Comparison of ENCODE assay signal across 8 mouse cellular contexts in genomic region chr1:171360656-171361055, GRCm38 (mm10). TPM values are rescaled to one million over a fixed set of nuclear protein-coding genes. Genes with fewer than 3 reads are reported as not detected.
DNase-seq lines count a peak whose midpoint lies in the region; ATAC-seq and TF ChIP-seq lines count a peak whose summit lies in the region.

TSS of gene Klhdc9 (minus strand) at chr1:171360798.

- peak; percentile 82 for TF ChIP-seq POLR2A in cortical plate, adult 2 months (IDR thresholded peaks at IDR 0.05; ENCODE audit: extremely low read depth, insufficient read depth, low read length)

- no peaks in the 10 kb centered on the region for H3K27me3 ChIP-seq in hindbrain, embryonic 16.5 days (replicated peaks; ENCODE audit: control insufficient read depth, insufficient read depth, low read length)

- H3K9me3 ChIP-seq in hindbrain, embryonic 16.5 days (ENCODE audit: control insufficient read depth, low read length) = no peaks in the 10 kb centered on the region

- intact Hi-C loops in gastrocnemius, adult 2 months (cut with DNase I) = loop anchor here (5.0 to 10.0 kb wide), 3 partner anchors 52 to 204 kb away; partner anchors contain the start of gene Usf1

- TF ChIP-seq CTCF in cortical plate, adult 2 months (IDR thresholded peaks at IDR 0.05; ENCODE audit: extremely low read depth, insufficient read depth, low read length) = no peak
- no peak for TF ChIP-seq CTCF in gastrocnemius, adult 2 months (IDR thresholded peaks at IDR 0.05)

- DNase-seq in adrenal gland, adult 18-20 months (ENCODE audit: low spot score in 2 of 2) = peak; percentile 53 to 64
- DNase-seq in gastrocnemius, adult 2 months = peak; percentile 86
- DNase-seq in left cerebral cortex, adult 11 months (ENCODE audit: low spot score) = peak; percentile 89
- peak; percentile 85 for DNase-seq in lung, postnatal 25 days (ENCODE audit: low spot score)
- peak; percentile 54 for DNase-seq in retina, adult 2 months (ENCODE audit: low read depth, low spot score)
- peak; percentile 91 for DNase-seq in thymus, postnatal 14 days

- under 1% methylated on average over 21 of the region's 21 CpGs for WGBS in hindbrain, embryonic 16.5 days

- peaks cover 9% of the 10 kb centered on the region for H3K36me3 ChIP-seq in hindbrain, embryonic 16.5 days (ENCODE audit: control insufficient read depth, insufficient read depth, low read length)

- peak; percentile 95 for ATAC-seq in hindbrain, embryonic 16.5 days

- H3K27ac ChIP-seq in cortical plate, adult 2 months (ENCODE audit: insufficient read depth, low read length) = peak within 1 kb of the TSS; percentile 80
- H3K27ac ChIP-seq in gastrocnemius, adult 2 months = peak within 1 kb of the TSS; percentile 77
- H3K27ac ChIP-seq in hindbrain, embryonic 16.5 days (ENCODE audit: low read depth, low read length) = peak within 1 kb of the TSS; percentile 78

- peak within 1 kb of the TSS; percentile 71 for H3K4me2 ChIP-seq in hindbrain, embryonic 16.5 days (ENCODE audit: low read length)

- peak within 1 kb of the TSS; percentile 61 for H3K4me3 ChIP-seq in cortical plate, adult 2 months (ENCODE audit: insufficient read depth, low read length)
- peak within 1 kb of the TSS; percentile 72 for H3K4me3 ChIP-seq in gastrocnemius, adult 2 months
- peak within 1 kb of the TSS; percentile 50 for H3K4me3 ChIP-seq in hindbrain, embryonic 16.5 days (ENCODE audit: low read length)

- peak within 1 kb of the TSS; percentile 72 for H3K9ac ChIP-seq in hindbrain, embryonic 16.5 days (ENCODE audit: low read depth, low read length)

- H3K4me1 ChIP-seq in cortical plate, adult 2 months (ENCODE audit: control insufficient read depth, insufficient read depth, low read length) = 0 out of 2 replicates have a peak, but pooled peaks cover 1% of the 10 kb centered on the region
- peaks cover 12% of the 10 kb centered on the region for H3K4me1 ChIP-seq in hindbrain, embryonic 16.5 days (ENCODE audit: control insufficient read depth, insufficient read depth, low read depth, low read length)

RNA-seq across cellular contexts. Expression of gene Klhdc9, which starts in this region (rescaled TPM):
- total RNA-seq in adrenal gland, adult 18-20 months (2021) = 1 to 10 TPM; 1.3 to 2.4 TPM
- 8.8 and 10.4 TPM in 2 replicates for polyA plus RNA-seq in cortical plate, adult 2 months (2012; rRNA removed)
- not detected for total RNA-seq in gastrocnemius, adult 2 months (2021)
- 3.3 and 4.3 TPM in 2 replicates for polyA plus RNA-seq in hindbrain, embryonic 16.5 days (2015; fragmentation: Nextera tagmentation; extraction: Ambion mirVana)

Comparison
In these comparisons a context has a peak if more than half of its experiments do, and no peak if none do; other contexts are left out.
1. Peak in every context shown above with its lines: DNase-seq, ATAC-seq, H3K4me3 ChIP-seq and H3K27ac ChIP-seq.
2. Peak in DNase-seq, H3K4me3 ChIP-seq and H3K27ac ChIP-seq in gastrocnemius, adult 2 months; RNA of the gene not detected or under 1 TPM.